Mouse (Mus musculus): Measurements from ENCODE around the gene Arfgap3.
A peak's percentile ranks its signal among the peaks of the same experiment; 100 is the strongest.
"Not testable (repeated sequence)": the region's sequence is repeated elsewhere in the genome, so short reads cannot be mapped to it uniquely, and the experiment has no call there.

Gene Arfgap3

GRCm38 (mm10) chr15:83349954-83350711, at the start of gene Arfgap3:
Arfgap3 (minus strand) TSS chr15:83350247.
- peak; percentile 95 for DNase-seq

- DNase-seq = no peak
Measured at GRCm38 (mm10) chr15:83392722-83393121, 42.7 kb upstream of the Arfgap3 start.

GRCm38 (mm10) chr15:83387911-83388310, 37.9 kb upstream of the Arfgap3 start:
- DNase-seq = no peak

- DNase-seq = peak; percentile 13
Measured at GRCm38 (mm10) chr15:83383633-83384032, 33.6 kb upstream of the Arfgap3 start.

- no peak for DNase-seq
Measured at GRCm38 (mm10) chr15:83383136-83383535, 33.1 kb upstream of the Arfgap3 start.

GRCm38 (mm10) chr15:83382467-83382866, 32.4 kb upstream of the Arfgap3 start:
- DNase-seq = peak; percentile 4

GRCm38 (mm10) chr15:83377153-83377552, 27.1 kb upstream of the Arfgap3 start:
- DNase-seq = no peak

- DNase-seq = peak; percentile 87
Measured at GRCm38 (mm10) chr15:83375136-83375535, 25.1 kb upstream of the Arfgap3 start.

- peak; percentile 29 for DNase-seq
Measured at GRCm38 (mm10) chr15:83374076-83374475, 24.0 kb upstream of the Arfgap3 start.

- not testable (repeated sequence) for DNase-seq
Measured at GRCm38 (mm10) chr15:83368702-83369101, 18.7 kb upstream of the Arfgap3 start.

- DNase-seq = peak; percentile 53
Measured at GRCm38 (mm10) chr15:83368261-83368660, 18.2 kb upstream of the Arfgap3 start.

- peak; percentile 93 for DNase-seq
Measured at GRCm38 (mm10) chr15:83366933-83367552, 17.0 kb upstream of the Arfgap3 start.

GRCm38 (mm10) chr15:83365697-83366096, 15.7 kb upstream of the Arfgap3 start:
- no peak for DNase-seq

GRCm38 (mm10) chr15:83364194-83364593, 14.1 kb upstream of the Arfgap3 start:
- DNase-seq = no peak

GRCm38 (mm10) chr15:83362813-83363212, 12.8 kb upstream of the Arfgap3 start:
- not testable (repeated sequence) for DNase-seq

GRCm38 (mm10) chr15:83360899-83361298, 10.9 kb upstream of the Arfgap3 start:
- DNase-seq = not testable (repeated sequence)

GRCm38 (mm10) chr15:83360140-83360539, 10.1 kb upstream of the Arfgap3 start:
- no peak for DNase-seq

- DNase-seq = no peak
Measured at GRCm38 (mm10) chr15:83358476-83358875, 8.4 kb upstream of the Arfgap3 start.

GRCm38 (mm10) chr15:83351546-83351945, 1.5 kb upstream of the Arfgap3 start:
- no peak for DNase-seq

GRCm38 (mm10) chr15:83350859-83351258, 812 bp upstream of the Arfgap3 start:
- peak; percentile 53 for DNase-seq

- DNase-seq = no peak
Measured at GRCm38 (mm10) chr15:83349225-83349953, 658 bp downstream of the Arfgap3 start.

GRCm38 (mm10) chr15:83348747-83349146, 1.3 kb downstream of the Arfgap3 start:
- DNase-seq = no peak

- no peak for DNase-seq
Measured at GRCm38 (mm10) chr15:83345898-83346529, 4.0 kb downstream of the Arfgap3 start.
